Mouse (Mus musculus): ENCODE measurements at regions not wholly inside any gene's neighbourhood (a gene's known extent, or its start where the extent isn't known, plus 50 kb on each side); places are given as distances from the start of the nearest gene placed in this dataset.

DNA sequence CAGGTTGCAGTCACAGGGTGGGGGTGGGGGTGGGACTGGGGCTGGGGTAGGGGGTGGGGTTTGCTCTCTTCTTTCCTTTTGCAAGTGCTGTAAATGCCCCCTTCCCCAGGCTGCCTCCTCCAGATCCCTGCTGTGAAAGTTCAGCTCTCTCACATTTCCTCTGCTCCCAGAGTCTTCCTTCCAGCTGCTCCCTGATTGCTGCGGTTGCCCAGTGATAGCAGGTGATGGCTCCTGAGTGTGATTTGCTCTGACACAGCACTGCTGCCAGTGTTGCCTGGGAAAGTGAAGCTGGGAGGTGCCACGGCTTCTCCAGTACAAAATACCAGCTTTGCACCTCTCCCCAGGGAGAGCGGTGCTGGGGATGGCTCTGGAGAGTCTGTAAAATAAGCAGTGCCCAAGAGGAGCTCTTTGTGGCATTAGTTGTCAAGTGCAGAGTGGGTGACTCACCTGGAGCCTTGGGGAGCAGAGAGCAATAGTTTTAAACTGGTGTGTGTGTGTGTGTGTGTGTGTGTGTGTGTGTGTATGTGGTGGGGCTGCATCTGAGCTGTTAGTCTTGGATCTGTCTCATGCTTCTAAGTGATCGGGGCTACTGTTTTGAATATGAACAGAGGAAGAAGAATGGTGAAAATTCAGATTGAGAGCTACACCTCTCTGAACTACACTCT lies 461.6 kb downstream of the 1810013L24Rik start:
- DNase-seq (ENCODE audit: low read depth in 3 of 3, low spot score in 3 of 3) (no peak), ATAC-seq (ENCODE audit: insufficient read depth) (no peak)
- 33% methylated on average over 4 of the region's 4 CpGs for WGBS (ENCODE audit: insufficient replicate concordance)

DNA sequence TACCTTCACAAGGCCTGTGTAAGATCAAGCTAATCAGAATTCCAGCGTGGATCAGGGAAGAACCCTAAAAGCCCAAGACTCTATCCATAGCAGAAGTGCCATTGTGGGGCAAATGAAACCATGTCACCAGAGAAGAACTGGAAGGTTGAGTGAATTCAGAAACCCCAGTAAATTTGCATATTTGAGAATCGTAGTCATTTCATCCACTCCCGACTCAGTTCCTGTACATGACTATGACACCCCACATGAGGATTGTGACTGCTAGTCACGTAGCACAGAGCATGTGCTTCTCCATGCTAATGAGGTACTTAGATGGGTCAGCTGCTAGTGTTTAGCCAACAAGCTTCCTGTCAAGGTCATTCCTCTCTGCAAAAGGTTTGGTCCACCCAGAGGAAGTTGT lies 473.2 kb downstream of the 1810013L24Rik start:
- H3K4me3 ChIP-seq (ENCODE audit: insufficient read depth in 1 of 2, low read depth in 2 of 2, low read length in 2 of 2) = no peak overlapping the region
- no peaks in the 10 kb centered on the region for H3K4me1 ChIP-seq (replicated peaks; ENCODE audit: control insufficient read depth in 2 of 2, insufficient read depth in 2 of 2, low read length in 1 of 2)
- DNase-seq (ENCODE audit: low read depth in 3 of 3, low spot score in 3 of 3) (no peak), ATAC-seq (ENCODE audit: insufficient read depth) (no peak)
- WGBS (ENCODE audit: insufficient replicate concordance) = 51% methylated on average over 4 of the region's 4 CpGs
- H3K27ac ChIP-seq = no peak overlapping the region
- no peaks in the 10 kb centered on the region for H3K9me3 ChIP-seq (ENCODE audit: control insufficient read depth, low read length)
- TF ChIP-seq CTCF (IDR thresholded peaks at IDR 0.05; ENCODE audit: low read depth) (no peak), EP300 (IDR thresholded peaks at IDR 0.05; ENCODE audit: low read depth) (no peak)
- H3K27me3 ChIP-seq (ENCODE audit: control insufficient read depth, insufficient read depth, low read length) = no peaks in the 10 kb centered on the region
- H3K9ac ChIP-seq (replicated peaks) = no peak overlapping the region
- no peaks in the 10 kb centered on the region for H3K36me3 ChIP-seq (replicated peaks; ENCODE audit: control insufficient read depth, insufficient read depth, low read depth)
- H3K4me2 ChIP-seq (ENCODE audit: low read depth) = no peak overlapping the region

More for the DNA sequence above, 461.6 kb downstream of the 1810013L24Rik start:
- Histone ChIP-seq H3K36me3 (replicated peaks; ENCODE audit: control insufficient read depth, insufficient read depth, low read depth) (no peaks in the 10 kb centered on the region), H3K27me3 (ENCODE audit: control insufficient read depth, insufficient read depth, low read length) (no peaks in the 10 kb centered on the region), H3K4me3 (ENCODE audit: insufficient read depth in 1 of 2, low read depth in 2 of 2, low read length in 2 of 2) (no peak overlapping the region), H3K9ac (replicated peaks) (no peak overlapping the region), H3K4me1 (replicated peaks; ENCODE audit: control insufficient read depth in 2 of 2, insufficient read depth in 2 of 2, low read length in 1 of 2) (no peaks in the 10 kb centered on the region), H3K4me2 (ENCODE audit: low read depth) (no peak overlapping the region), H3K27ac (no peak overlapping the region), H3K9me3 (ENCODE audit: control insufficient read depth, low read length) (no peaks in the 10 kb centered on the region)
- TF ChIP-seq CTCF (IDR thresholded peaks at IDR 0.05; ENCODE audit: low read depth) (no peak), EP300 (IDR thresholded peaks at IDR 0.05; ENCODE audit: low read depth) (no peak)

DNA sequence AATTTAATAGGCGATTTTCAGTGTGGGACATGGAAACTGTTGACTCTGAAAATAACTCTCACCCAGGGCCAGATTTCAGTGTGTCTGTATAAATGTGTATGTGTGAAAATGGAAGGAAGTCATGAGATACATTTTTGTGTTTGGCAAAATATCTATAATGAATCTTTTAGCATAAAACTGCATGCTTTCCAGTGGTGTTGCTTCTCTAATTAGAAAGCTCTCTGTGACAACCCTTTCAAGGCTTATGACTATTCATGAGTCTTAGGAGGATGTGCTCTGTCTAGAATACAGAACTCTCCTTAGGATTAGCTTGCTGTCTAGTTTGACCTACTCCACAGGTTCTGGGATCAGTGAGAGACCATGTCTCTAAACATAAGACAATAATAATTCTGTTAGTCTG lies 474.2 kb downstream of the 1810013L24Rik start:
- Histone ChIP-seq H3K9me3 (ENCODE audit: control insufficient read depth, low read length) (no peaks in the 10 kb centered on the region), H3K36me3 (replicated peaks; ENCODE audit: control insufficient read depth, insufficient read depth, low read depth) (no peaks in the 10 kb centered on the region), H3K4me1 (replicated peaks; ENCODE audit: control insufficient read depth in 2 of 2, insufficient read depth in 2 of 2, low read length in 1 of 2) (no peaks in the 10 kb centered on the region), H3K27me3 (ENCODE audit: control insufficient read depth, insufficient read depth, low read length) (no peaks in the 10 kb centered on the region), H3K4me2 (ENCODE audit: low read depth) (no peak overlapping the region), H3K9ac (replicated peaks) (no peak overlapping the region), H3K4me3 (ENCODE audit: insufficient read depth in 1 of 2, low read depth in 2 of 2, low read length in 2 of 2) (no peak overlapping the region), H3K27ac (no peak overlapping the region)
- no peak for ATAC-seq (ENCODE audit: insufficient read depth)
- 58% methylated on average over 1 of the region's 1 CpGs for WGBS (ENCODE audit: insufficient replicate concordance)
- DNase-seq (ENCODE audit: low read depth in 3 of 3, low spot score in 3 of 3) = no peak
- TF ChIP-seq EP300 (IDR thresholded peaks at IDR 0.05; ENCODE audit: low read depth) = no peak
- TF ChIP-seq CTCF (IDR thresholded peaks at IDR 0.05; ENCODE audit: low read depth) = no peak

DNA sequence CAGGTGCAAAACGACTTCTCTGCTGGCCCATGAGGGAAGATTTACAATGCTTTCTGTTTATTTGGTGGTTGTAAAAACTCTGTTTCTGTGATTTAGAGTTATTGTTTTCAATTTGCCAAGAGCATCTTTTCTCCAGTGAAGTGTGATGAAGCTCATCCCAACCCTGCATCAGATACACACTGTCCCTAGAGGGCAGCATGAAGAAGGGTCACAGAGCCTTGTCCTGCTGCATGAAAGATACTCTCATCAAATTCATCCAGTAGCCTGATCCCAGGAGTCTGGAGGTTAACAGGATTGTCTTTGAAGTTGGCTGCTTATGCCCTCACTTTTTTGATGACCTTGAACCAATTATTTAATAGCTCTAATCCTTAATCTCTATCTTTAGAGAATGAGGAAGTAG lies 480.8 kb downstream of the 1810013L24Rik start:
- 24% methylated on average over 1 of the region's 1 CpGs for WGBS (ENCODE audit: insufficient replicate concordance)
- no peak for DNase-seq (ENCODE audit: low read depth in 3 of 3, low spot score in 3 of 3)
- no peak for ATAC-seq (ENCODE audit: insufficient read depth)
- TF ChIP-seq CTCF (IDR thresholded peaks at IDR 0.05; ENCODE audit: low read depth) (no peak), EP300 (IDR thresholded peaks at IDR 0.05; ENCODE audit: low read depth) (no peak)
- Histone ChIP-seq H3K4me2 (ENCODE audit: low read depth) (no peak overlapping the region), H3K4me3 (ENCODE audit: insufficient read depth in 1 of 2, low read depth in 2 of 2, low read length in 2 of 2) (no peak overlapping the region), H3K4me1 (replicated peaks; ENCODE audit: control insufficient read depth in 2 of 2, insufficient read depth in 2 of 2, low read length in 1 of 2) (no peaks in the 10 kb centered on the region), H3K9ac (replicated peaks) (no peak overlapping the region), H3K27me3 (ENCODE audit: control insufficient read depth, insufficient read depth, low read length) (no peaks in the 10 kb centered on the region), H3K27ac (no peak overlapping the region), H3K36me3 (replicated peaks; ENCODE audit: control insufficient read depth, insufficient read depth, low read depth) (no peaks in the 10 kb centered on the region), H3K9me3 (ENCODE audit: control insufficient read depth, low read length) (no peaks in the 10 kb centered on the region)

DNA sequence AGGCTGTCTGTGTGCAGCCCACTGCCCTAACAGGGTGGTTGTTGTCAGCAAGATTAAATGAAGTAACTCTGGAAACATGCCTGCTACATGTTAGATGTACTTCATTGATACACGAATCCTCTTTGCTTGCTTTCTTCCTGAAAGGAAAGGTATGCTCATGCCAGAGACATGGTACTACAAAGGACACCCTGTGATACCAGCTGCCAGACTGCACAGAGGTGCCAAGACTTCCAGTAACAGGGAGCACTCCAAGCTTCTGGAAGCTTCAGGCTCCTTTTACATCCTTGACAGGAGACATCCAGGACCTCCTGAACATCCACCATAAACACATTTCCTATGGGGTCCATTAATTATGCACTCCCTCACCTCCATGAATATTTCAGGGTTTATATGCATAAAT lies 505.7 kb downstream of the 1810013L24Rik start:
- DNase-seq (ENCODE audit: low read depth in 3 of 3, low spot score in 3 of 3) = no peak
- no peaks in the 10 kb centered on the region for H3K27me3 ChIP-seq (ENCODE audit: control insufficient read depth, insufficient read depth, low read length)
- no peaks in the 10 kb centered on the region for H3K4me1 ChIP-seq (replicated peaks; ENCODE audit: control insufficient read depth in 2 of 2, insufficient read depth in 2 of 2, low read length in 1 of 2)
- H3K4me2 ChIP-seq (ENCODE audit: low read depth) = no peak overlapping the region
- 83% methylated on average over 1 of the region's 1 CpGs for WGBS (ENCODE audit: insufficient replicate concordance)
- TF ChIP-seq CTCF (IDR thresholded peaks at IDR 0.05; ENCODE audit: low read depth) (no peak), EP300 (IDR thresholded peaks at IDR 0.05; ENCODE audit: low read depth) (no peak)
- H3K9ac ChIP-seq (replicated peaks) = no peak overlapping the region
- no peaks in the 10 kb centered on the region for H3K9me3 ChIP-seq (ENCODE audit: control insufficient read depth, low read length)
- ATAC-seq (ENCODE audit: insufficient read depth) = no peak
- H3K4me3 ChIP-seq (ENCODE audit: insufficient read depth in 1 of 2, low read depth in 2 of 2, low read length in 2 of 2) = no peak overlapping the region
- no peak overlapping the region for H3K27ac ChIP-seq
- H3K36me3 ChIP-seq (replicated peaks; ENCODE audit: control insufficient read depth, insufficient read depth, low read depth) = no peaks in the 10 kb centered on the region

Data from liver, embryonic 14.5 days (tissue).